Mouse (Mus musculus) olfactory bulb, adult 2 months (tissue): Measurements from ENCODE around the gene Mag.

Experiments used
- CTCF ChIP-seq: fragments of 200-500 bp; IDR thresholded peaks from 2 replicates; pipeline ENCODE4 v1.5.1; 2012; ENCODE audit warnings: low read depth, mild to moderate bottlenecking, low read length, moderate library complexity; ENCODE audit not compliant: insufficient read depth
- POLR2A ChIP-seq: fragments of 200-500 bp; IDR thresholded peaks from 2 replicates; pipeline ENCODE4 v1.6.1; 2012; ENCODE audit warnings: mild to moderate bottlenecking, low read depth, low read length, moderate library complexity; ENCODE audit not compliant: insufficient read depth

DNA sequence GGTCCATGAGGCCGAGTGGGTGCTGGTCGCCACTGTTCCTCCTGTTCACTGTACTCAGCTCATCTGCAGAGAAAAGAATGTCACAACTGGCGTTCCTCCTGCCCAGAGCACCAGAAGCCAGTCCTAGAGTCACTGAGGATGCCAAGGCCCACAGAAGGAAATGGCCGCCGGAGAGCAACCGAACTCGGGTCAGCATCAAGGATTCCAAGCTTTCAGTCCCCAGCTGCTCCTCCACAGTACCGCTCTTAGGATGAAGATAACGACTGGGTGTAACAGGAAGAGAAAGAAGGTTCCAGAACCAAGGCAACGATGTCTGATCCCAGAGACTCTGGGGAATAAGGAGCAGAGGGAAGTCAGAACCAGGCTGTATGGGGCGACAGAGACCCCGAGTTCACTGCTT lies 53.2 kb downstream of the Mag start, which contains the start of gene Ffar1:
- no peak for TF ChIP-seq CTCF
- TF ChIP-seq POLR2A: no peak
